Mouse (Mus musculus) heart, embryonic 14.5 days (tissue): ENCODE data around the gene Slc51b. TPM values are rescaled to one million over a fixed set of nuclear protein-coding genes. Genes with fewer than 3 reads are reported as not detected.

Experiments
- ATAC-seq: fragments of 200-750 bp; cut with Nextera tagmentation; 2 replicates; pipeline ENCODE4 v1.8.0; 2017; ENCODE audit warnings: low read depth, moderate TSS enrichment; ENCODE audit not compliant: insufficient number of reproducible peaks, insufficient read depth, low FRiP score
- H3K27ac ChIP-seq, 2 experiments: fragments of 200-500 bp in 1 of 2; fragments of 300-500 bp in 1 of 2; sonication (generic) in 1 of 2; replicated peaks in 1 of 2; 2 replicates each; pipeline ENCODE4 v1.5.1; 2012 to 2014; ENCODE audit warnings: low read depth in 2 of 2, low read length in 2 of 2, control low read depth in 1 of 2, mild to moderate bottlenecking in 1 of 2, mixed read lengths in 1 of 2; ENCODE audit not compliant: control insufficient read depth in 1 of 2, insufficient read depth in 1 of 2
- H3K27me3 ChIP-seq: fragments of 300-500 bp; sonication (generic); 2 replicates; pipeline ENCODE4 v1.6.1; 2014; ENCODE audit warnings: mild to moderate bottlenecking, low read length, control low read depth; ENCODE audit not compliant: control insufficient read depth, insufficient read depth
- H3K36me3 ChIP-seq: fragments of 300-500 bp; sonication (generic); 2 replicates; pipeline ENCODE4 v1.6.1; 2014; ENCODE audit warnings: mild to moderate bottlenecking, control low read depth, low read length, mixed read lengths; ENCODE audit not compliant: control insufficient read depth, insufficient read depth
- H3K4me1 ChIP-seq, 2 experiments: fragments of 200-500 bp in 1 of 2; fragments of 300-500 bp in 1 of 2; sonication (generic) in 1 of 2; 2 replicates each; pipeline ENCODE4 v1.6.1; 2012 to 2014; ENCODE audit warnings: low read length in 2 of 2, control low read depth in 1 of 2, mixed read lengths in 1 of 2; ENCODE audit not compliant: control insufficient read depth in 2 of 2, insufficient read depth in 2 of 2
- H3K4me2 ChIP-seq: fragments of 300-500 bp; sonication (generic); 2 replicates; pipeline ENCODE4 v1.6.1; 2014; ENCODE audit warnings: mild to moderate bottlenecking, low read length
- H3K4me3 ChIP-seq, 2 experiments: fragments of 200-500 bp in 1 of 2; fragments of 300-500 bp in 1 of 2; sonication (generic) in 1 of 2; 2 replicates each; pipeline ENCODE4 v1.5.1; 2012 to 2014; ENCODE audit warnings: low read length in 2 of 2, mild to moderate bottlenecking in 2 of 2, control low read depth in 1 of 2, low read depth in 1 of 2, moderate library complexity in 1 of 2; ENCODE audit not compliant: control insufficient read depth in 1 of 2, insufficient read depth in 1 of 2
- H3K9ac ChIP-seq: fragments of 300-500 bp; sonication (generic); 2 replicates; pipeline ENCODE4 v1.6.1; 2014; ENCODE audit warnings: mild to moderate bottlenecking, low read length
- H3K9me3 ChIP-seq: fragments of 300-500 bp; sonication (generic); 2 replicates; pipeline ENCODE4 v1.6.1; 2016; ENCODE audit warnings: low read length, control low read depth; ENCODE audit not compliant: control insufficient read depth
- WGBS: fragments of 180-500 bp; shearing (Covaris S2); extraction: QIAGEN DNeasy Blood & Tissue Kit; methylation state at CpG from one replicate; pipeline ENCODE4 v1.1.7; 2014; 5-methylcytosine and 5-hydroxymethylcytosine counted together
- polyA plus RNA-seq: library from polyadenylated mRNA; unstranded; fragments of >200 nt; fragmentation: Nextera tagmentation; extraction: Ambion mirVana; gene quantifications from 2 replicates; pipeline ENCODE4 v1.2.1, GENCODE M21; 2014

Gene Slc51b
- not detected in 2 replicates for polyA plus RNA-seq

GRCm38 (mm10) chr9:65422760-65423501 is at the start of gene Slc51b:
Slc51b (minus strand) TSS chr9:65422955.
- Histone ChIP-seq H3K4me2 (no peak within 1 kb of the TSS), H3K4me3 (no peak within 1 kb of the TSS), H3K9me3 (no peaks in the 10 kb centered on the region), H3K9ac (no peak within 1 kb of the TSS), H3K27me3 (no peaks in the 10 kb centered on the region), H3K36me3 (no peaks in the 10 kb centered on the region), H3K4me1 (no peaks in the 10 kb centered on the region), H3K27ac (no peak within 1 kb of the TSS)
- WGBS, result 73% methylated on average over 11 of the region's 11 CpGs
- no peak for ATAC-seq

GRCm38 (mm10) chr9:65467686-65468085 is 44.9 kb upstream of the Slc51b start:
- H3K27ac ChIP-seq, result no peak overlapping the region
- no peaks in the 10 kb centered on the region; a peak in 2 of 4 replicates for H3K4me1 ChIP-seq
- H3K36me3 ChIP-seq, result peaks cover 52% of the 10 kb centered on the region
- no peak overlapping the region for H3K4me3 ChIP-seq
- ATAC-seq, result no peak
- no peaks in the 10 kb centered on the region for H3K27me3 ChIP-seq
- 65% methylated on average over 11 of the region's 11 CpGs for WGBS
- H3K9me3 ChIP-seq, result no peaks in the 10 kb centered on the region
- H3K4me2 ChIP-seq, result no peak overlapping the region
- H3K9ac ChIP-seq, result no peak overlapping the region

GRCm38 (mm10) chr9:65465241-65465640 is 42.5 kb upstream of the Slc51b start:
- Histone ChIP-seq H3K36me3 (peaks cover 40% of the 10 kb centered on the region), H3K4me1 (peaks cover 4 to 9% of the 10 kb centered on the region in 2 experiments), H3K4me2 (no peak overlapping the region), H3K9ac (no peak overlapping the region), H3K27me3 (no peaks in the 10 kb centered on the region), H3K4me3 (no peak overlapping the region), H3K9me3 (no peaks in the 10 kb centered on the region), H3K27ac (no peak overlapping the region)
- WGBS, result 94% methylated on average over 2 of the region's 2 CpGs
- no peak for ATAC-seq

GRCm38 (mm10) chr9:65464161-65464560 is 41.4 kb upstream of the Slc51b start:
- H3K9ac ChIP-seq, result no peak overlapping the region
- no peaks in the 10 kb centered on the region for H3K9me3 ChIP-seq
- WGBS, result 92% methylated on average over 6 of the region's 6 CpGs
- H3K4me3 ChIP-seq, result no peak overlapping the region
- no peak overlapping the region for H3K4me2 ChIP-seq
- no peak for ATAC-seq
- no peak overlapping the region for H3K27ac ChIP-seq
- no peaks in the 10 kb centered on the region for H3K27me3 ChIP-seq
- peaks cover 29% of the 10 kb centered on the region for H3K36me3 ChIP-seq
- peaks cover 6 to 9% of the 10 kb centered on the region in 2 experiments for H3K4me1 ChIP-seq

GRCm38 (mm10) chr9:65462544-65462943 is 39.8 kb upstream of the Slc51b start:
- WGBS, result 65% methylated on average over 5 of the region's 5 CpGs
- Histone ChIP-seq H3K4me2 (no peak overlapping the region), H3K27ac (no peak overlapping the region)

GRCm38 (mm10) chr9:65460732-65461442 is 38.1 kb upstream of the Slc51b start, which contains the start of gene Spg21:
Spg21 (plus strand) TSS chr9:65460947.
- Histone ChIP-seq H3K27ac (peak within 1 kb of the TSS; percentile 77 to 88), H3K9me3 (no peaks in the 10 kb centered on the region), H3K4me2 (peak within 1 kb of the TSS; percentile 69), H3K4me3 (peak within 1 kb of the TSS; percentile 88 to 93), H3K36me3 (peaks cover 6% of the 10 kb centered on the region; the same call in 1 of the 2 replicates), H3K9ac (peak within 1 kb of the TSS; percentile 89), H3K4me1 (peaks cover 6 to 9% of the 10 kb centered on the region in 2 experiments), H3K27me3 (no peaks in the 10 kb centered on the region)
- WGBS, result under 1% methylated on average over 52 of the region's 53 CpGs
- ATAC-seq, result peak; percentile 94

More at GRCm38 (mm10) chr9:65462544-65462943, 39.8 kb upstream of the Slc51b start:
- Histone ChIP-seq H3K27me3 (no peaks in the 10 kb centered on the region), H3K4me1 (peaks cover 6 to 9% of the 10 kb centered on the region in 2 experiments), H3K36me3 (peaks cover 17% of the 10 kb centered on the region), H3K4me3 (no peak overlapping the region), H3K9me3 (no peaks in the 10 kb centered on the region), H3K9ac (no peak overlapping the region)
- ATAC-seq, result no peak

- 60% methylated on average over 3 of the region's 3 CpGs for WGBS
- no peaks in the 10 kb centered on the region for H3K27me3 ChIP-seq
- peak overlapping the region; percentile 69 for H3K4me2 ChIP-seq
- peaks cover 6 to 9% of the 10 kb centered on the region in 2 experiments for H3K4me1 ChIP-seq
- H3K9me3 ChIP-seq, result no peaks in the 10 kb centered on the region
- H3K27ac ChIP-seq, result peak overlapping the region; percentile 67 to 88; a peak in 3 of 4 replicates
- H3K4me3 ChIP-seq, result peak overlapping the region in 1 of 2 experiments; percentile 93; a peak in 3 of 4 replicates
- no peaks in the 10 kb centered on the region for H3K36me3 ChIP-seq
- H3K9ac ChIP-seq, result peak overlapping the region; percentile 89; the same call in 1 of the 2 replicates
- ATAC-seq, result no peak
These were observed 37.4 kb upstream of the Slc51b start for GRCm38 (mm10) chr9:65460198-65460597.
